Mouse (Mus musculus) mouse embryonic stem cell (cell line): ENCODE measurements around the gene Trim23.

ENCODE experiments used
- in situ Hi-C, 2 experiments: fragments of 300-500 bp; cut with MboI; formaldehyde crosslinking; loops; 1 replicate in 1 of 2; 3 replicates in 1 of 2; pipeline ENCODE4 v1.14.3; 2019 to 2020; ENCODE audit warnings: low sequenced_read_pairs in 2 of 2, low pct_unique_long_range_greater_than_20kb in 1 of 2, mixed read lengths in 1 of 2; ENCODE audit not compliant: unreplicated experiment in 1 of 2

The Trim23 gene

GRCm38 (mm10) chr13:104228384-104229066 lies 49.9 kb downstream of the Trim23 start, which contains the start of the genes Cenpk and Ppwd1:
Cenpk (plus strand) TSS chr13:104228611.
Ppwd1 (minus strand) TSS chr13:104228843.
- in situ Hi-C loops: no loop called here

GRCm38 (mm10) chr13:104229181-104229580 lies 50.6 kb downstream of the Trim23 start:
- in situ Hi-C loops: no loop called here
